Mouse (Mus musculus) testis, postnatal 14 days (tissue): ENCODE measurements around the gene Rassf9.

ENCODE experiments used
- DNase-seq: peaks from one replicate; pipeline ENCODE4 v3.0.0; 2021; ENCODE audit warnings: low spot score

Gene Rassf9

GRCm38 (mm10) chr10:102511807-102512461 lies at the start of gene Rassf9:
Rassf9 (plus strand) TSS chr10:102512222.
- no peak for DNase-seq

- no peak for DNase-seq
Measured at GRCm38 (mm10) chr10:102469412-102469811, 42.6 kb upstream of the Rassf9 start.

- no peak for DNase-seq
Measured at GRCm38 (mm10) chr10:102490386-102490785, 21.6 kb upstream of the Rassf9 start, which contains the start of gene Nts. Nts (minus strand) TSS chr10:102490486.

- no peak for DNase-seq
Measured at GRCm38 (mm10) chr10:102491792-102492191, 20.2 kb upstream of the Rassf9 start.

- DNase-seq = no peak
Measured at GRCm38 (mm10) chr10:102498754-102499153, 13.3 kb upstream of the Rassf9 start.

- no peak for DNase-seq
Measured at GRCm38 (mm10) chr10:102507386-102507785, 4.6 kb upstream of the Rassf9 start.

- DNase-seq = no peak
Measured at GRCm38 (mm10) chr10:102511461-102511806, 588 bp upstream of the Rassf9 start.

- DNase-seq = no peak
Measured at GRCm38 (mm10) chr10:102514159-102514558, 2.1 kb downstream of the Rassf9 start.

GRCm38 (mm10) chr10:102527901-102528300 lies 15.9 kb downstream of the Rassf9 start:
- no peak for DNase-seq

- DNase-seq = no peak
Measured at GRCm38 (mm10) chr10:102553941-102554340, 41.9 kb downstream of the Rassf9 start.

GRCm38 (mm10) chr10:102562488-102562887 lies 50.5 kb downstream of the Rassf9 start:
- DNase-seq = no peak

- no peak for DNase-seq
Measured at GRCm38 (mm10) chr10:102577970-102578369, 65.9 kb downstream of the Rassf9 start.

GRCm38 (mm10) chr10:102594306-102594705 lies 82.3 kb downstream of the Rassf9 start:
- DNase-seq = no peak
